Mouse (Mus musculus): Measurements from ENCODE around the gene Tspan11. TPM values are rescaled to one million over a fixed set of nuclear protein-coding genes. Genes with fewer than 3 reads are reported as not detected.

Gene Tspan11
- polyA plus RNA-seq, 1 experiment, result not detected

DNA sequence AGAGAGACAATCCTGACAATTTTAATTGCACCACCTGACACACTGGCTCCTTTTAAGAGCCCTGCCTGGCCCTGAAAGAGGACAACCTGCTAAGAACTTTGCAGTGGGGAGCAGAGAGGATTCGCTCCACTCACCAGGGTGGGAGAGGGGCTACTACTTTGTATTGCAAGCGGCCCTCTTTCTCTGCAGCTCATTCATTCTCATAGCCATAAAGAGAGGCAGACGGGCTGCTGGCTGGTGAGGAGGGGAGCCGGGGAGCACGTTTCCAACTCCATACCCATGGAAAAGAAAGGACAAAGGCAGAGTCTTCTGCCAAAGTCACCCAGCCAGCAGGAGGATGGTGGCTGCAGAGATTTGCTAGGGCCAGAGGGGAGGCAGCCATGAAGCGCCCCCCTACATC is 86.2 kb downstream of the Tspan11 start:
- no peaks in the 10 kb centered on the region for H3K4me1 ChIP-seq (ENCODE audit: control insufficient read depth, insufficient read depth, low read length)
- TF ChIP-seq CTCF (IDR thresholded peaks at IDR 0.05; ENCODE audit: control insufficient read depth, insufficient read depth, low read length) (no peak), POLR2A (IDR thresholded peaks at IDR 0.05; ENCODE audit: borderline replicate concordance, control insufficient read depth, low read depth, low read length) (no peak)
- WGBS, result 71% methylated on average over 6 of the region's 6 CpGs
- H3K27ac ChIP-seq (ENCODE audit: control insufficient read depth, insufficient read depth, low read depth, low read length, poor library complexity), result no peak overlapping the region
- H3K4me3 ChIP-seq (replicated peaks; ENCODE audit: control insufficient read depth, low read depth, low read length), result no peak overlapping the region

DNA sequence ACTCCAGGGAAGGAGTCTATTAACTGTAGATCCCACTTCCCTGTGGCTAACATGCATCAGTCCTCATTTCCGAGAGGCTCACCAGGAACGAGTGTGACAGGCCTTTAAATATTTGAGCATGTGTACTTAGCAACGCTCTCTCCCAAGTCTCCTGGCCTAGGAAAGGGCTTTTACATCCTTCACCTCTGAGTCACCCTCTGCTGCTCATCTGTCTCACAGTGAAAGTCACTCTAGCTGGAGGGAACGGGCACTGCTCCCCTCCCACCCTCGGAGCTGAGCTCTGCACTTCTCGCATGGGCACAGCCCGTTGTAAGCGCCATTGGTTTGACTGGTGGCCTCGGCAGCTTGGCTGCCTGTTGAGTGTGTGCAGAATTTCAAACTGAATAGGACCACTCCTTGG is 86.6 kb downstream of the Tspan11 start:
- no peaks in the 10 kb centered on the region for H3K4me1 ChIP-seq (ENCODE audit: control insufficient read depth, insufficient read depth, low read length)
- H3K27ac ChIP-seq (ENCODE audit: control insufficient read depth, insufficient read depth, low read depth, low read length, poor library complexity), result no peak overlapping the region
- WGBS, result 83% methylated on average over 9 of the region's 9 CpGs
- H3K4me3 ChIP-seq (replicated peaks; ENCODE audit: control insufficient read depth, low read depth, low read length), result no peak overlapping the region
- no peak for TF ChIP-seq CTCF (IDR thresholded peaks at IDR 0.05; ENCODE audit: control insufficient read depth, insufficient read depth, low read length)
- no peak for TF ChIP-seq POLR2A (IDR thresholded peaks at IDR 0.05; ENCODE audit: borderline replicate concordance, control insufficient read depth, low read depth, low read length)

DNA sequence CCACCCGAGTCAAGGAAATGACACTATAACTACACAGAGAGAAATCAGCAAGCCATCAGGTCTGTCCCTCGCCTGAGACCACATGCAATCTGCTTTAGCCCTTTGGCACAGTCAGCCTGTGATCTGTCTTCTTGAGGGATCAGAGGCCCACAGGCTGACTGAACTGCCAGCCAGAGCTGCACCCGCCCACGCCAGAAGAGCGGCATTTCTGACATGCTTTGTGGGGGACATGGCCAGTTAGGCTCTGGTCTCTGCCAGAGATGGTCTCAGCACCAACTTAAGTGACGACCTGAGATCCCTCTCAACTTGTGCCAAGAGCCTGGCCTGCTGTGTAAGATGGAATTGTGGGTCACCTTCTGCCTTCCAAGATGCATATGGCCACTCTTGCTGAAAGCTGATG is 89.3 kb downstream of the Tspan11 start:
- Histone ChIP-seq H3K4me3 (replicated peaks; ENCODE audit: control insufficient read depth, low read depth, low read length) (no peak overlapping the region), H3K27ac (ENCODE audit: control insufficient read depth, insufficient read depth, low read depth, low read length, poor library complexity) (no peak overlapping the region), H3K4me1 (ENCODE audit: control insufficient read depth, insufficient read depth, low read length) (no peaks in the 10 kb centered on the region)
- WGBS, result 75% methylated on average over 6 of the region's 6 CpGs
- no peak for TF ChIP-seq CTCF (IDR thresholded peaks at IDR 0.05; ENCODE audit: control insufficient read depth, insufficient read depth, low read length)

DNA sequence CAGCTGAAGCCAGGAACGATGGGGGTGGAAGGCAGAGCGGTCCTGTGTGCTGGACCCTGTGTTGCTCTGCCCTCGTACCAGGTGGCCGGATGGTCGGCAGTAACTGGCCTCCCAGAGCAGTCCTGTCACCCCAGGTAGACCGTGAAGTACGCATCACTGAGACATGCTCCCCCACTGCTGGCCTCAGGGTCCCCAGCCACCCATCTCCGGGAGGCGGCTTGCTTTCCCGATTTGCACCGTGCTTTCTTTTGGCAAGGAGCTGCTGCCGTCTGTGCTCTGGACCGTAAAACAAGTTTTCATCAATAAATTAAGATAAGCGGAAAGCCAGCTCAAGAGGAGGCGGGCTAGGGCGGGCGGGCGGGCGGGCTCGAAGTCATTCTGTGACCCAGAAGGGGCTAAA is 91.6 kb downstream of the Tspan11 start:
- H3K27ac ChIP-seq (ENCODE audit: control insufficient read depth, insufficient read depth, low read depth, low read length, poor library complexity), result no peak overlapping the region
- H3K4me3 ChIP-seq (replicated peaks; ENCODE audit: control insufficient read depth, low read depth, low read length), result no peak overlapping the region
- 91% methylated on average over 20 of the region's 20 CpGs for WGBS

DNA sequence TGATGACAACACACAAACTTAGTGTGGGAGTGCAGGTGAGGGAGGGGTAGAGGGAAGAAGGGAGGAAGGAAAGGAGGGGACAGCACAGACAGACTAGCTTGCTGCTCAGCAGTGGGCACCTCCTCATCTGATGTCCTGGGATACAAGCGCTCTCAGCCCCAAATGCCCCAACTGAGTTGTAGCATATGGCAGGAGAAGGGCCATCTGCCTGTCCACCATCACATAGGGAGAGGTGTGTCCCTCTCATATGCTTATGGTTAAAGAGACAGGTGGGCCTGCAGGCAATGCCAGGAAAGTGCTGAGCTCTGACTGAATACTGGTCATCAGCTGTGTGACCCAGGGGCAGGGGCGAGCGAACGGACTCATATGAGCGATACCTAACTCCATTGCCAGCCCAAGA is 92.4 kb downstream of the Tspan11 start:
- TF ChIP-seq CTCF (IDR thresholded peaks at IDR 0.05; ENCODE audit: control insufficient read depth, insufficient read depth, low read length) (no peak), POLR2A (IDR thresholded peaks at IDR 0.05; ENCODE audit: borderline replicate concordance, control insufficient read depth, low read depth, low read length) (no peak)
- Histone ChIP-seq H3K4me1 (ENCODE audit: control insufficient read depth, insufficient read depth, low read length) (no peaks in the 10 kb centered on the region), H3K27ac (ENCODE audit: control insufficient read depth, insufficient read depth, low read depth, low read length, poor library complexity) (no peak overlapping the region), H3K4me3 (replicated peaks; ENCODE audit: control insufficient read depth, low read depth, low read length) (no peak overlapping the region)
- WGBS, result 92% methylated on average over 5 of the region's 5 CpGs

More for the DNA sequence above, 91.6 kb downstream of the Tspan11 start:
- H3K4me1 ChIP-seq (ENCODE audit: control insufficient read depth, insufficient read depth, low read length), result no peaks in the 10 kb centered on the region
- TF ChIP-seq POLR2A (IDR thresholded peaks at IDR 0.05; ENCODE audit: borderline replicate concordance, control insufficient read depth, low read depth, low read length) (no peak), CTCF (IDR thresholded peaks at IDR 0.05; ENCODE audit: control insufficient read depth, insufficient read depth, low read length) (no peak)

DNA sequence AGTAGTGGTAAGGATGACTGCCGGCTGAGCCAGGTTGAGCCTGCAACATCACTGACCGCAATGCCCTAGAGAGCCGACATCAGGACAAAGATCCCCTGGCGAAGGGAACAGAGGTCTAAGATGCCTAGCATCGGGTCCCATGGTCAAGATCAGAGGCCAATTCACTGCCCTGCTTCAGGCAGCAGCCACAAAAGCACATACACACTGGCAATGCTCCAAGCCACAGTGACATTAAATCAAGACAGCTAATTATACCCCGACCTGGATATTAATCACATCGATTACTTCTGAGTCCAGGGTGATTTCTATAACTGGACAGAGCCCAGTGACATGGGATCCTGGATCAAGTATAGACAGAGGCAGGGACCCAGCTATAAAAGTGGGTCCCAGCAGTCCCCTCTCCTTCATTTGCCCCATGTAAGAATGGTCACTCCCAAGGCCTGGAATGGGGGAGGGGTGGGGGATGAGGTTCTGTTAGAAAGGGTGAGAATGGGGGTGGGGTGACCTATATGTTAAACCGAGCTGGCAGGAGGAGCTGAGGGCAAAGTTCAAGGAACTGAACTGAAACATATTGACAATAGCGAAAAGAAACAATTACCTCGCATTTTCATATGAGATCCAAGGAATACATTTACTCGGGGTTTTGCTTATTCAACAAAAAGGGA is 93.1 kb downstream of the Tspan11 start:
- TF ChIP-seq CTCF (IDR thresholded peaks at IDR 0.05; ENCODE audit: control insufficient read depth, insufficient read depth, low read length) (no peak), POLR2A (IDR thresholded peaks at IDR 0.05; ENCODE audit: borderline replicate concordance, control insufficient read depth, low read depth, low read length) (no peak)
- no peaks in the 10 kb centered on the region for H3K4me1 ChIP-seq (ENCODE audit: control insufficient read depth, insufficient read depth, low read length)
- WGBS, result 69% methylated on average over 11 of the region's 11 CpGs

DNA sequence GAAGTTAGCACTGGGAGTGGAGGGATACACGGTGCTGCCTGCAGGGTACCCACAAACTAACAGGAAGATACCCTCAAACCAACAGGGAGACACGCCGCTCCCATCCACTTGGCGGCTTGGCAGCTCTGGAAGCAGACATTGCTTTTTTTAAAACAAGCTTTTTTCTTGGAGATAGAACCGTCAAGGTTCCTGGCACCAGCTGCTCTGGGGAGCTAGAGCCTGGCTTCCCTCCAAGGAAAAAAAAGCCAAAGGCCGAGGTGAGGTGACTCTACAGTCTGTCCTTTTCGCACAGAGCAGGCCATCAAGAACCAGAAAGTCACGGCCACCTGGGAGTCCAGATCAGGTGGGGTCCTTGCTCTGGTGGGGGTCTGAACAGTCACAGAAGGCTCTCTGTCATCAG is 93.8 kb downstream of the Tspan11 start:
- WGBS, result 69% methylated on average over 8 of the region's 8 CpGs
- TF ChIP-seq POLR2A (IDR thresholded peaks at IDR 0.05; ENCODE audit: borderline replicate concordance, control insufficient read depth, low read depth, low read length), result no peak
- TF ChIP-seq CTCF (IDR thresholded peaks at IDR 0.05; ENCODE audit: control insufficient read depth, insufficient read depth, low read length), result no peak
- no peak overlapping the region for H3K4me3 ChIP-seq (replicated peaks; ENCODE audit: control insufficient read depth, low read depth, low read length)
- no peaks in the 10 kb centered on the region for H3K4me1 ChIP-seq (ENCODE audit: control insufficient read depth, insufficient read depth, low read length)
- H3K27ac ChIP-seq (ENCODE audit: control insufficient read depth, insufficient read depth, low read depth, low read length, poor library complexity), result no peak overlapping the region

More for the DNA sequence above, 93.1 kb downstream of the Tspan11 start:
- H3K27ac ChIP-seq (ENCODE audit: control insufficient read depth, insufficient read depth, low read depth, low read length, poor library complexity), result no peak overlapping the region
- no peak overlapping the region for H3K4me3 ChIP-seq (replicated peaks; ENCODE audit: control insufficient read depth, low read depth, low read length)

DNA sequence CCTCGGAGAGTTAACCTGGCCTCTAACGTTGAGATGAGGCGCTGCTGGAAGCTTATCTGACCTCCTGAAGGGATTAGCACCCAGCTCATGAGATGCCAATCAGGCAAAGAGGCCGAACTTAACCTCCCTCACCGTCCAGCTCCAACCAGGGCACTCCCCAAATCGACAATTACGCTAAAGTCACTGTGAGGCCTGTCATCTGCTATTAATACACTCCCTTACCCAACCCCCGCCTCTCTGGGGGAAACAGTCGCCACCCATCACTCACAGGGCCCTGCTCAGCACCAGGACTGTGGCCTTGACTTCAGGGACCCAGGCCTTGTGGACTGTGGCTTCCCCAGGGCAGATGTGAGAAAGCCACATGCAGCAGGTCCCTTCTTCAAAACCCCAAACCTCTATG is 99.0 kb downstream of the Tspan11 start:
- TF ChIP-seq CTCF (IDR thresholded peaks at IDR 0.05; ENCODE audit: control insufficient read depth, insufficient read depth, low read length) (no peak), POLR2A (IDR thresholded peaks at IDR 0.05; ENCODE audit: borderline replicate concordance, control insufficient read depth, low read depth, low read length) (no peak)
- WGBS, result 63% methylated on average over 9 of the region's 9 CpGs
- H3K4me3 ChIP-seq (replicated peaks; ENCODE audit: control insufficient read depth, low read depth, low read length), result no peak overlapping the region
- H3K27ac ChIP-seq (ENCODE audit: control insufficient read depth, insufficient read depth, low read depth, low read length, poor library complexity), result no peak overlapping the region
- H3K4me1 ChIP-seq (ENCODE audit: control insufficient read depth, insufficient read depth, low read length), result no peaks in the 10 kb centered on the region

DNA sequence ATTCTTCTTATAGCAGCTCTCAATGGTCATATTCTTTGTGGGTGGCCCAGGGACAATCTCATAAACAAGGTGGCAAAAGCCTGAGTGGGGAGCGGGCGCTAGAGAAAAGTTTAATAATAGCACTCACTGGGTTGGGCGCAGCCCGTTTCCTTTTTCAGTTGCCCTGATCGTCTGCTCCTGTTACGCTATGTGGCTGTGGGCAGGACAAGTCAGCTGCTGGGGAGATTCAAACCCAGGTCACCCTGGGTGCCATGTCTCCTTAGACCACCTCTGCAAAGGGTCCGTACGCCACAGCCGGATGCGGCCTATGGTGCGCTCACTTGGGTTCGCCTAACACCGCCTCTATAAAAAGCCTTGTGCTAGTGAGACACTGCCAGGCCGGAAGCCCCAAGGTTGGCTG is 100.0 kb downstream of the Tspan11 start:
- Histone ChIP-seq H3K4me1 (ENCODE audit: control insufficient read depth, insufficient read depth, low read length) (no peaks in the 10 kb centered on the region), H3K4me3 (replicated peaks; ENCODE audit: control insufficient read depth, low read depth, low read length) (no peak overlapping the region), H3K27ac (ENCODE audit: control insufficient read depth, insufficient read depth, low read depth, low read length, poor library complexity) (no peak overlapping the region)
- WGBS, result 86% methylated on average over 14 of the region's 14 CpGs
- TF ChIP-seq CTCF (IDR thresholded peaks at IDR 0.05; ENCODE audit: control insufficient read depth, insufficient read depth, low read length) (no peak), POLR2A (IDR thresholded peaks at IDR 0.05; ENCODE audit: borderline replicate concordance, control insufficient read depth, low read depth, low read length) (no peak)

Data from bone marrow, adult 2 months (tissue).